Mouse (Mus musculus): ENCODE measurements around the gene Plscr3. TPM values are rescaled to one million over a fixed set of nuclear protein-coding genes. Genes with fewer than 3 reads are reported as not detected.

Gene Plscr3
- total and polyA plus RNA-seq, 3 experiments, result 9.3 to 54.2 (median 26.2) TPM

DNA sequence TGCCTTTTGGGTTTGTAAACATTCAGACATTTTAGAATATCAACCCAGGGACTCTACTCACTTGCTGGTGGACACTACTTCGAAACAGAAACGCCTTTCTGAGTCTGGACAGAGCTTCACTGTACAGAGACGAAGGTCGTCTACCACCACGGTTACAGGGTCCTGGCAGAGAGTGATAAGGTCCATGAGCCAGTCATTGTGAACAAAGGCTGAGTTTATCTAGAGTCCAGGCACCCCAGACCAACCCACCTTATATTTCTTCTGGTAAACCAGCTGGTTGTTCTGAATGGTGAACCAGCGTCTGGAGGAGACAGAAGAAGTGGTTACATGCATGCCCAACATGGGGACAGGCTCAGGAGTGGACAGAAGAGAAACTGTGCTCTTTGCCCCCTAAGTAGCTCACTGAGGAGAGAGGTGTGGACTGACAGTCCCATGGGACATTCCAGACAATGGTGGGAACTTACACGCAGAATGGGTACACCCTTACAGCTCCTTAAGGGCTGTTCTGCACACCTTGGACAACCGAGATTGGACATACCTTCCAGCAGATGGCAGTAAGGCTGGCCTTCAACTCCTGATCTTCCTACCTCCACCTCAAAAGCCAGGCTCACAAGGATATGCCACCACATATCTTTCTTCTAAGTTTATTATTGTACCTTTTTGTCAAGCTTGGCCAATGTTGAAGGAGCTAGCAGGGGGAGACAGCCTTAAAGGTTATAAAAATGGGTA, 40.9 kb downstream of the Plscr3 start:
- no peak for DNase-seq (ENCODE audit: low spot score)
- Histone ChIP-seq H3K36me3 (replicated peaks) (peaks cover 98% of the 10 kb centered on the region), H3K4me3 (ENCODE audit: low read depth, low read length) (peak overlapping the region; percentile 7; the same call in 1 of the 2 replicates), H3K27me3 (ENCODE audit: insufficient read depth, low read length) (no peaks in the 10 kb centered on the region), H3K9me3 (replicated peaks) (no peaks in the 10 kb centered on the region), H3K4me1 (ENCODE audit: insufficient read depth, low read depth, low read length) (peaks cover 60% of the 10 kb centered on the region)
- no peak for TF ChIP-seq CTCF (IDR thresholded peaks at IDR 0.05; ENCODE audit: low read depth, low read length)
- TF ChIP-seq TAL1 (conservative IDR thresholded peaks at IDR 0.05; ENCODE audit: low read depth, low read length), result peak; percentile 52
- ATAC-seq (ENCODE audit: extremely low read depth, insufficient number of reproducible peaks, low FRiP score, poor library complexity, severe bottlenecking), result no peak; the same call in 1 of the 2 replicates

DNA sequence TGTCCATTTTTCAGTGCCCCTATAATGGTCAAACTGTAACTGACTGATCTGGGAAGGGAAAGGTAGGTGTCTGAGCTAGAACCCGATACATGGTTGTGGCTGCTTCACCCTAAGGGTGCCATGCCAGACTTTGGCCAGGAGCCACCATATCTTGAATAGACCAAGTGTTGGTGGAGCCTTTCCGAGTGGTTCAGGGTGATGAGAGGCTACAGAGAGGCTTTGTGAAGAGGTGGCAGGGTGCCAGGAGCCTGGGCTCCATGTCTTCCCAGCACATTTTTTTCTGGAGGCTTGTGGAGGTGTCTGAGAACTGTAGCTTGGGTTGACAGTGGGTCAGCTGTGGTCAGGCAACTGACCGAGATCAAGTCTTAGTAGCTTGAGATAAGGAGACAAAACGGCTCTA, 45.3 kb downstream of the Plscr3 start:
- no peaks in the 10 kb centered on the region for H3K27me3 ChIP-seq (ENCODE audit: insufficient read depth, low read length)
- ATAC-seq (ENCODE audit: extremely low read depth, insufficient number of reproducible peaks, low FRiP score, poor library complexity, severe bottlenecking) (no peak), DNase-seq (ENCODE audit: low spot score) (no peak)
- no peaks in the 10 kb centered on the region for H3K9me3 ChIP-seq (replicated peaks)
- H3K4me1 ChIP-seq (ENCODE audit: insufficient read depth, low read depth, low read length), result peaks cover 57% of the 10 kb centered on the region
- no peak overlapping the region for H3K4me3 ChIP-seq (ENCODE audit: low read depth, low read length)
- no peak for TF ChIP-seq GATA1 (IDR thresholded peaks at IDR 0.05; ENCODE audit: borderline replicate concordance, low read length)
- TF ChIP-seq GATA2 (IDR thresholded peaks at IDR 0.05; ENCODE audit: borderline replicate concordance, low read depth, low read length), result no peak
- TF ChIP-seq CTCF (IDR thresholded peaks at IDR 0.05; ENCODE audit: low read depth, low read length), result no peak
- no peak for TF ChIP-seq TAL1 (conservative IDR thresholded peaks at IDR 0.05; ENCODE audit: low read depth, low read length)
- no peak for TF ChIP-seq POLR2AphosphoS5 (IDR thresholded peaks at IDR 0.05; ENCODE audit: insufficient replicate concordance, low read depth, low read length)
- H3K36me3 ChIP-seq (replicated peaks), result peaks cover 67% of the 10 kb centered on the region

- peak overlapping the region; percentile 70 for H3K4me3 ChIP-seq (ENCODE audit: low read depth, low read length)
- DNase-seq (ENCODE audit: low spot score) (peak; percentile 60), ATAC-seq (ENCODE audit: extremely low read depth, insufficient number of reproducible peaks, low FRiP score, poor library complexity, severe bottlenecking) (peak; percentile 60)
- TF ChIP-seq GATA2 (IDR thresholded peaks at IDR 0.05; ENCODE audit: borderline replicate concordance, low read depth, low read length) (no peak), POLR2AphosphoS5 (IDR thresholded peaks at IDR 0.05; ENCODE audit: insufficient replicate concordance, low read depth, low read length) (no peak), TAL1 (conservative IDR thresholded peaks at IDR 0.05; ENCODE audit: low read depth, low read length) (no peak)
- H3K36me3 ChIP-seq (replicated peaks), result peaks cover 42% of the 10 kb centered on the region
- H3K27me3 ChIP-seq (ENCODE audit: insufficient read depth, low read length), result no peaks in the 10 kb centered on the region
- no peaks in the 10 kb centered on the region for H3K9me3 ChIP-seq (replicated peaks)
- peaks cover 50% of the 10 kb centered on the region for H3K4me1 ChIP-seq (ENCODE audit: insufficient read depth, low read depth, low read length)
These were observed 48.5 kb downstream of the Plscr3 start for GRCm38 (mm10) chr11:69894671-69895070.

GRCm38 (mm10) chr11:69895291-69895690, 49.1 kb downstream of the Plscr3 start, which contains the start of gene Acap1:
TSS of gene Acap1 (minus strand) at chr11:69895539.
- Histone ChIP-seq H3K9me3 (replicated peaks) (no peaks in the 10 kb centered on the region), H3K4me1 (ENCODE audit: insufficient read depth, low read depth, low read length) (peaks cover 56% of the 10 kb centered on the region), H3K36me3 (replicated peaks) (peaks cover 35% of the 10 kb centered on the region), H3K4me3 (ENCODE audit: low read depth, low read length) (peak within 1 kb of the TSS; percentile 70), H3K27me3 (ENCODE audit: insufficient read depth, low read length) (no peaks in the 10 kb centered on the region)
- peak; percentile 85 for DNase-seq (ENCODE audit: low spot score)
- peak; percentile 63 for ATAC-seq (ENCODE audit: extremely low read depth, insufficient number of reproducible peaks, low FRiP score, poor library complexity, severe bottlenecking)
- TF ChIP-seq TAL1 (conservative IDR thresholded peaks at IDR 0.05; ENCODE audit: low read depth, low read length) (no peak), POLR2AphosphoS5 (IDR thresholded peaks at IDR 0.05; ENCODE audit: insufficient replicate concordance, low read depth, low read length) (no peak), GATA2 (IDR thresholded peaks at IDR 0.05; ENCODE audit: borderline replicate concordance, low read depth, low read length) (no peak), CTCF (IDR thresholded peaks at IDR 0.05; ENCODE audit: low read depth, low read length) (no peak), GATA1 (IDR thresholded peaks at IDR 0.05; ENCODE audit: borderline replicate concordance, low read length) (no peak)

- DNase-seq (ENCODE audit: low spot score), result no peak
- no peak overlapping the region for H3K4me3 ChIP-seq (ENCODE audit: low read depth, low read length)
- H3K9me3 ChIP-seq (replicated peaks), result no peaks in the 10 kb centered on the region
- H3K36me3 ChIP-seq (replicated peaks), result peaks cover 26% of the 10 kb centered on the region
- H3K4me1 ChIP-seq (ENCODE audit: insufficient read depth, low read depth, low read length), result peaks cover 62% of the 10 kb centered on the region
- no peaks in the 10 kb centered on the region for H3K27me3 ChIP-seq (ENCODE audit: insufficient read depth, low read length)
- TF ChIP-seq GATA1 (IDR thresholded peaks at IDR 0.05; ENCODE audit: borderline replicate concordance, low read length) (no peak), POLR2AphosphoS5 (IDR thresholded peaks at IDR 0.05; ENCODE audit: insufficient replicate concordance, low read depth, low read length) (no peak), GATA2 (IDR thresholded peaks at IDR 0.05; ENCODE audit: borderline replicate concordance, low read depth, low read length) (no peak), CTCF (IDR thresholded peaks at IDR 0.05; ENCODE audit: low read depth, low read length) (no peak), TAL1 (conservative IDR thresholded peaks at IDR 0.05; ENCODE audit: low read depth, low read length) (no peak)
- ATAC-seq (ENCODE audit: extremely low read depth, insufficient number of reproducible peaks, low FRiP score, poor library complexity, severe bottlenecking), result no peak
These were observed 53.7 kb downstream of the Plscr3 start for GRCm38 (mm10) chr11:69899870-69900269.

GRCm38 (mm10) chr11:69900471-69901405, 54.6 kb downstream of the Plscr3 start, which contains the start of the genes 2810408A11Rik and Neurl4:
TSS of gene 2810408A11Rik (minus strand) at chr11:69900987.
TSS of gene Neurl4 (plus strand) at chr11:69901072.
- Histone ChIP-seq H3K36me3 (replicated peaks) (peaks cover 34% of the 10 kb centered on the region), H3K9me3 (replicated peaks) (no peaks in the 10 kb centered on the region), H3K4me3 (ENCODE audit: low read depth, low read length) (peak within 1 kb of the TSS; percentile 97), H3K27me3 (ENCODE audit: insufficient read depth, low read length) (no peaks in the 10 kb centered on the region), H3K4me1 (ENCODE audit: insufficient read depth, low read depth, low read length) (peaks cover 57% of the 10 kb centered on the region)
- peak; percentile 99 for DNase-seq (ENCODE audit: low spot score)
- TF ChIP-seq GATA1 (IDR thresholded peaks at IDR 0.05; ENCODE audit: borderline replicate concordance, low read length), result no peak
- no peak for TF ChIP-seq GATA2 (IDR thresholded peaks at IDR 0.05; ENCODE audit: borderline replicate concordance, low read depth, low read length)
- TF ChIP-seq TAL1 (conservative IDR thresholded peaks at IDR 0.05; ENCODE audit: low read depth, low read length), result no peak
- no peak; the same call in 1 of the 2 replicates for TF ChIP-seq POLR2AphosphoS5 (IDR thresholded peaks at IDR 0.05; ENCODE audit: insufficient replicate concordance, low read depth, low read length)
- no peak for TF ChIP-seq CTCF (IDR thresholded peaks at IDR 0.05; ENCODE audit: low read depth, low read length)
- peak; percentile 87 for ATAC-seq (ENCODE audit: extremely low read depth, insufficient number of reproducible peaks, low FRiP score, poor library complexity, severe bottlenecking)
